In genomic region chr11:46665599-46666522, GRCm38 (mm10) we compare ENCODE assay signal across 10 mouse cellular contexts. TPM values are rescaled to one million over a fixed set of nuclear protein-coding genes. Genes with fewer than 3 reads are reported as not detected.
DNase-seq lines count a peak whose midpoint lies in the region; ATAC-seq and TF ChIP-seq lines count a peak whose summit lies in the region.
"Had no signal": no experiment of that assay in that cellular context is flagged by ENCODE, and none has a peak within 500 bp of the region (broad histone marks: within the 10 kb centered on the region; RNA-seq: fewer than 3 reads in every experiment).

No protein-coding gene starts in this region.

- no peak overlapping the region for H3K9ac ChIP-seq in liver, embryonic 14.5 days (replicated peaks)
- H3K9ac ChIP-seq in neural tube, embryonic 14.5 days (replicated peaks; ENCODE audit: low read depth, low read length), result no peak overlapping the region
- H3K9ac ChIP-seq: heart, embryonic 13.5 days had no signal

- no peak for TF ChIP-seq EP300 in liver, embryonic 14.5 days (IDR thresholded peaks at IDR 0.05; ENCODE audit: low read depth)

- H3K4me2 ChIP-seq in liver, embryonic 14.5 days (ENCODE audit: low read depth), result no peak overlapping the region
- H3K4me2 ChIP-seq in neural tube, embryonic 14.5 days (ENCODE audit: low read depth, low read length), result no peak overlapping the region
- H3K4me2 ChIP-seq: heart, embryonic 13.5 days had no signal

- 0 out of 2 replicates have a peak overlapping the region, but pooled peaks have one; percentile 19 for H3K27ac ChIP-seq in embryonic facial prominence, embryonic 10.5 days (replicated peaks)
- no peak overlapping the region for H3K27ac ChIP-seq in liver, embryonic 14.5 days
- H3K27ac ChIP-seq in neural tube, embryonic 14.5 days (ENCODE audit: low read depth, low read length), result no peak overlapping the region
- H3K27ac ChIP-seq: heart, embryonic 13.5 days had no signal

- no peak overlapping the region for H3K4me3 ChIP-seq in embryonic facial prominence, embryonic 10.5 days
- no peak overlapping the region for H3K4me3 ChIP-seq in liver, embryonic 14.5 days (ENCODE audit: insufficient read depth in 1 of 2, low read depth in 2 of 2, low read length in 2 of 2)
- H3K4me3 ChIP-seq in neural tube, embryonic 14.5 days (ENCODE audit: low read depth, low read length), result no peak overlapping the region
- H3K4me3 ChIP-seq: heart, embryonic 13.5 days; myocyte had no signal

- H3K4me1 ChIP-seq in embryonic facial prominence, embryonic 10.5 days, result no peaks in the 10 kb centered on the region
- peaks cover 0 to 9% of the 10 kb centered on the region in 2 experiments; a peak in 3 of 4 replicates for H3K4me1 ChIP-seq in liver, embryonic 14.5 days (replicated peaks; ENCODE audit: control insufficient read depth in 2 of 2, insufficient read depth in 2 of 2, low read length in 1 of 2)
- no peaks in the 10 kb centered on the region for H3K4me1 ChIP-seq in neural tube, embryonic 14.5 days (ENCODE audit: control insufficient read depth, insufficient read depth, low read length)
- H3K4me1 ChIP-seq: heart, embryonic 13.5 days had no signal

- no peaks in the 10 kb centered on the region for H3K36me3 ChIP-seq in embryonic facial prominence, embryonic 10.5 days (replicated peaks)
- no peaks in the 10 kb centered on the region for H3K36me3 ChIP-seq in liver, embryonic 14.5 days (replicated peaks; ENCODE audit: control insufficient read depth, insufficient read depth, low read depth)
- H3K36me3 ChIP-seq in neural tube, embryonic 14.5 days (ENCODE audit: control insufficient read depth, insufficient read depth, low read length), result no peaks in the 10 kb centered on the region
- H3K36me3 ChIP-seq: heart, embryonic 13.5 days had no signal

- no peaks in the 10 kb centered on the region for H3K27me3 ChIP-seq in embryonic facial prominence, embryonic 10.5 days (replicated peaks; ENCODE audit: low read depth, poor library complexity, severe bottlenecking)
- no peaks in the 10 kb centered on the region for H3K27me3 ChIP-seq in liver, embryonic 14.5 days (ENCODE audit: control insufficient read depth, insufficient read depth, low read length)
- H3K27me3 ChIP-seq in neural tube, embryonic 14.5 days (ENCODE audit: control insufficient read depth, insufficient read depth, low read length), result no peaks in the 10 kb centered on the region
- H3K27me3 ChIP-seq: heart, embryonic 13.5 days had no signal

- peak; percentile 70 for ATAC-seq in inflammation-experienced regulatory T-cells, adult 6 months
- ATAC-seq in liver, embryonic 14.5 days (ENCODE audit: insufficient read depth), result peak; percentile 16; the same call in 1 of the 2 replicates
- peak; percentile 69 for ATAC-seq in neural tube, embryonic 14.5 days (ENCODE audit: low read depth)

- peak; percentile 63 for TF ChIP-seq CTCF in liver, embryonic 14.5 days (IDR thresholded peaks at IDR 0.05; ENCODE audit: low read depth)

- H3K9me3 ChIP-seq in embryonic facial prominence, embryonic 10.5 days, result no peaks in the 10 kb centered on the region
- no peaks in the 10 kb centered on the region for H3K9me3 ChIP-seq in liver, embryonic 14.5 days (ENCODE audit: control insufficient read depth, low read length)
- no peaks in the 10 kb centered on the region for H3K9me3 ChIP-seq in neural tube, embryonic 14.5 days (ENCODE audit: control insufficient read depth, low read length)
- H3K9me3 ChIP-seq: heart, embryonic 13.5 days had no signal

- peak; percentile 0 for DNase-seq in cerebellum, adult 9-10 months
- no peak for DNase-seq in cerebellum, adult 9-11 months
- DNase-seq in CD4-positive helper T cell, adult 2 months (ENCODE audit: low read depth, low spot score), result peak; percentile 45
- DNase-seq in embryonic facial prominence, embryonic 10.5 days (ENCODE audit: low spot score), result peak; percentile 49
- peak in 1 of 3 experiments; percentile 3 for DNase-seq in liver, embryonic 14.5 days (ENCODE audit: low read depth in 3 of 3, low spot score in 3 of 3)
- no peak for DNase-seq in spleen, postnatal 4 days (ENCODE audit: low spot score in 2 of 2)

- 67% methylated on average over 6 of the region's 6 CpGs for WGBS in embryonic facial prominence, embryonic 10.5 days
- WGBS in liver, embryonic 14.5 days (ENCODE audit: insufficient replicate concordance), result 55% methylated on average over 6 of the region's 6 CpGs
- 80% methylated on average over 6 of the region's 6 CpGs for WGBS in neural tube, embryonic 14.5 days

RNA-seq across cellular contexts. Expression of gene Dppa1, which starts 36.8 kb away (rescaled TPM):
- not detected in 2 replicates for polyA plus RNA-seq in embryonic facial prominence, embryonic 10.5 days (2016; fragmentation: Nextera tagmentation; extraction: Ambion mirVana)
- not detected for polyA plus RNA-seq in inflammation-experienced regulatory T-cells, adult 6 months (2017; shearing (Covaris generic))
- polyA plus RNA-seq in liver, embryonic 14.5 days (2012; rRNA removed), result not detected in 2 replicates
- not detected in 2 replicates for polyA plus RNA-seq in liver, embryonic 14.5 days (2014; fragmentation: Nextera tagmentation; extraction: Ambion mirVana)
- polyA plus RNA-seq in neural tube, embryonic 14.5 days (2014; fragmentation: Nextera tagmentation; extraction: Ambion mirVana), result not detected in 2 replicates
- polyA plus RNA-seq: heart, embryonic 13.5 days; myocyte had no signal

RNA-seq across cellular contexts. Expression of gene Timd2, which starts 41.0 kb away (rescaled TPM):
- 0.15 TPM in 1 of 2 replicates, not detected in the other for polyA plus RNA-seq in embryonic facial prominence, embryonic 10.5 days (2016; fragmentation: Nextera tagmentation; extraction: Ambion mirVana)
- polyA plus RNA-seq in inflammation-experienced regulatory T-cells, adult 6 months (2017; shearing (Covaris generic)), result under 1 TPM in 2 of 3 experiments, not detected in 1; 0.19 to 0.35 TPM
- polyA plus RNA-seq in liver, embryonic 14.5 days (2012; rRNA removed), result 19.3 and 31.1 TPM in 2 replicates
- polyA plus RNA-seq in liver, embryonic 14.5 days (2014; fragmentation: Nextera tagmentation; extraction: Ambion mirVana), result 39.3 and 39.7 TPM in 2 replicates
- polyA plus RNA-seq in neural tube, embryonic 14.5 days (2014; fragmentation: Nextera tagmentation; extraction: Ambion mirVana), result not detected in 2 replicates
- polyA plus RNA-seq: myocyte had no signal

Comparison
In these comparisons a context has a peak if more than half of its experiments do, and no peak if none do; other contexts are left out.
1. DNase-seq: peak in cerebellum, adult 9-10 months (single experiment), CD4-positive helper T cell, adult 2 months (single experiment) and embryonic facial prominence, embryonic 10.5 days (single experiment); none in cerebellum, adult 9-11 months (single experiment) and spleen, postnatal 4 days (0 of 2).
2. ATAC-seq: peak in every context shown above with its lines; median percentile 70 in inflammation-experienced regulatory T-cells, adult 6 months; 69 in neural tube, embryonic 14.5 days; 16 in liver, embryonic 14.5 days.
3. RNA of gene Timd2, which starts 41.0 kb away (polyA plus RNA-seq): 19.3 to 39.7 TPM in liver, embryonic 14.5 days; 0.19 to 0.35 TPM in inflammation-experienced regulatory T-cells, adult 6 months, 0.15 TPM in embryonic facial prominence, embryonic 10.5 days and not detected in neural tube, embryonic 14.5 days; every median in the first group is over 10 times any median in the second.